Mouse (Mus musculus) forebrain, embryonic 13.5 days (tissue): ENCODE results near the gene 4930539E08Rik. TPM values are rescaled to one million over a fixed set of nuclear protein-coding genes. Genes with fewer than 3 reads are reported as not detected.

Experiments
- ATAC-seq: fragments of 200-750 bp; cut with Nextera tagmentation; 2 replicates; pipeline ENCODE4 v1.8.0; 2017
- H3K27ac ChIP-seq: fragments of 300-500 bp; sonication (generic); 2 replicates; pipeline ENCODE4 v1.5.1; 2015; ENCODE audit warnings: inconsistent platforms, mild to moderate bottlenecking, moderate library complexity
- H3K27me3 ChIP-seq: fragments of 300-500 bp; sonication (generic); 2 replicates; pipeline ENCODE4 v1.6.1; 2015; ENCODE audit warnings: mild to moderate bottlenecking, inconsistent platforms
- H3K36me3 ChIP-seq: fragments of 300-500 bp; sonication (generic); 2 replicates; pipeline ENCODE4 v1.6.1; 2015; ENCODE audit warnings: mild to moderate bottlenecking, inconsistent platforms; ENCODE audit not compliant: poor library complexity, severe bottlenecking
- H3K4me1 ChIP-seq: fragments of 300-500 bp; sonication (generic); 2 replicates; pipeline ENCODE4 v1.6.1; 2015; ENCODE audit warnings: inconsistent platforms
- H3K4me2 ChIP-seq: fragments of 300-500 bp; sonication (generic); 2 replicates; pipeline ENCODE4 v1.6.1; 2015; ENCODE audit warnings: inconsistent platforms, mild to moderate bottlenecking, moderate library complexity
- H3K4me3 ChIP-seq: fragments of 300-500 bp; sonication (generic); 2 replicates; pipeline ENCODE4 v1.5.1; 2015; ENCODE audit warnings: mild to moderate bottlenecking, inconsistent platforms
- H3K9ac ChIP-seq: fragments of 300-500 bp; sonication (generic); 2 replicates; pipeline ENCODE4 v1.6.1; 2015; ENCODE audit warnings: mild to moderate bottlenecking, inconsistent platforms
- H3K9me3 ChIP-seq: fragments of 300-500 bp; sonication (generic); replicated peaks from 2 replicates; pipeline ENCODE4 v1.6.1; 2016; ENCODE audit warnings: inconsistent platforms
- WGBS: fragments of 180-500 bp; shearing (Covaris S2); methylation state at CpG from one replicate; pipeline ENCODE4 v1.1.7; 2015; 5-methylcytosine and 5-hydroxymethylcytosine counted together
- polyA plus RNA-seq: library from polyadenylated mRNA; unstranded; fragments of >200 nt; fragmentation: Nextera tagmentation; extraction: Ambion mirVana; gene quantifications from 2 replicates; pipeline ENCODE4 v1.2.1, GENCODE M21; 2015

4930539E08Rik gene
- 0.15 and 0.25 TPM in 2 replicates for polyA plus RNA-seq

DNA sequence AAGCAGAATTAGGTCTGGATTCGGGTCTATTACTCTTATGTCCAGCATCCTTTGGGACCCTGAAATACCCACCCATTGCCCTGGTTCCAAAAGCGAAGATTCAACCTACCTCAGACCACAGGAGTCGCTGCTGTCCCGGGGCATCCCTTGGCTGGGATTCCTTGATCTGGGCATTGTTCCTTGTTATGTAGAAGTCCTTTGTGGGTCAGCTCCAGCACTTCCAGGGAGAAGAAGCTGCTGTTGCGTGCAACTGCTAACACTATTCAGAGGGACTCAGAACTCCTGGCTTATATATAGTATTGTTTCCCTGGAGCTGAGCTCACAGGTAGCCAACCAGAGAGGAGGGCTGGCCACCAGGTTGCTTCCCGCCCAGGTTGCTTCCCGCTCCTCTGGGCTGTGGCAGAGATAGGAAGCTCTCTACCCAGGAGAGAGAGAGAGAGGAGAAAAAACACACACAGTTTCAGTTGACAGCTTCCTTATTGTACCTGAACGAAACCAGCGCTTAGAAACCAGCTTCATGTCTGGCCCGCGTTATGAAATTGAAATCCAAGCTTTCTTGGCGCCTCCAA lies at the start of gene 4930539E08Rik:
Gene 4930539E08Rik (minus strand): TSS at position 265 of the 569 bp plus-strand sequence.
- 63% methylated on average over 12 of the region's 12 CpGs for WGBS
- Histone ChIP-seq H3K27me3 (peaks cover 5% of the 10 kb centered on the region), H3K27ac (no peak within 1 kb of the TSS), H3K36me3 (no peaks in the 10 kb centered on the region), H3K4me3 (no peak within 1 kb of the TSS), H3K4me2 (no peak within 1 kb of the TSS), H3K4me1 (no peaks in the 10 kb centered on the region), H3K9me3 (no peaks in the 10 kb centered on the region), H3K9ac (no peak within 1 kb of the TSS)
- no peak for ATAC-seq

GRCm38 (mm10) chr17:28961596-28961995 lies 46.5 kb upstream of the 4930539E08Rik start:
- ATAC-seq, result no peak
- WGBS, result 92% methylated on average over 10 of the region's 10 CpGs
- Histone ChIP-seq H3K4me2 (no peak overlapping the region), H3K27me3 (no peaks in the 10 kb centered on the region), H3K4me3 (no peak overlapping the region), H3K4me1 (no peaks in the 10 kb centered on the region), H3K27ac (no peak overlapping the region), H3K36me3 (peaks cover 63% of the 10 kb centered on the region), H3K9ac (no peak overlapping the region), H3K9me3 (no peaks in the 10 kb centered on the region; the same call in 1 of the 2 replicates)

DNA sequence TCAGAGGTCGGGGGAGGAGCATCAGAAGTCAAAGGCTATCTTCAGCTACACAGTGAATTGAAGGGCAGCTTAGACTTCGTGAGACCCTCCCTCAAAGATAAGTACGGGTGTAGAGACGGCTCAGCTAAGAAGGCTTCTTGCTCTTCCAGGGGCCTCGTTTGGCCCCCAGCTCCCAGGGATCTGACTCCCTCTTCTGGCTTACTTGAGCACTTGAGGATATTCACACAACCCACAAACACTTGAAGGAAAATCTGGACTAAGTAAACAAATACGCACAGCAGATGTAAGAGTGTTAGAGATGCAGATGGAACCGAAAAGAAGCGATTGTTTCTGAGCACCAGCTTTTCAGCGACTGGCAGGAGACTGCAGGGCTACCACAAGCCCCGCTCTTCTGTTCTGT lies 45.5 kb upstream of the 4930539E08Rik start:
- Histone ChIP-seq H3K4me2 (no peak overlapping the region), H3K4me1 (no peaks in the 10 kb centered on the region), H3K27ac (no peak overlapping the region), H3K9ac (no peak overlapping the region), H3K27me3 (no peaks in the 10 kb centered on the region), H3K4me3 (no peak overlapping the region), H3K36me3 (peaks cover 53% of the 10 kb centered on the region), H3K9me3 (no peaks in the 10 kb centered on the region; the same call in 1 of the 2 replicates)
- no peak for ATAC-seq
- WGBS, result 71% methylated on average over 10 of the region's 10 CpGs

DNA sequence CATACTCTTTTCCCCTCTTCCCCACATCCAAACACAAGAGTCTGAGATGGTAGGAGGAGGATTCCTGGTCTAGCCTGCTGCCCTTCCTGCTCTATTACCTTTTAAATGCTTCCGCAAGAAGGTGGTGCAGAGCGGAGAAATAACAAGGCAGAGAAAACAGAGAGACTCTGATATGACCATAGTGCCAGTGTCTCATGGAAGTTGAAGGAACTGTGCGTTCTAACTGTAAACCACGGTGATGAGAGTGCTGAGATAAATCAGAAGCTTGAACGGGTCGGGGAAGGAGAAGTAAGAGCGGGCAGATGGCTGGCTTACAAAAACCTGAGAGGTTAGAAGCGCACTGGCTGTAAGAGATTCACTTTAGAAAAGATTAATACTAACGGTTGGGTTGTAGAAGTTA lies 39.3 kb upstream of the 4930539E08Rik start:
- no peaks in the 10 kb centered on the region for H3K27me3 ChIP-seq
- H3K9ac ChIP-seq, result no peak overlapping the region
- H3K4me2 ChIP-seq, result peak overlapping the region; percentile 91
- H3K36me3 ChIP-seq, result peaks cover 11% of the 10 kb centered on the region
- peaks cover 21% of the 10 kb centered on the region for H3K4me1 ChIP-seq
- H3K9me3 ChIP-seq, result no peaks in the 10 kb centered on the region; the same call in 1 of the 2 replicates
- no peak overlapping the region for H3K27ac ChIP-seq
- H3K4me3 ChIP-seq, result peak overlapping the region; percentile 1; the same call in 1 of the 2 replicates
- WGBS, result 97% methylated on average over 9 of the region's 9 CpGs
- ATAC-seq, result no peak

GRCm38 (mm10) chr17:28953251-28953650 lies 38.1 kb upstream of the 4930539E08Rik start:
- no peaks in the 10 kb centered on the region; the same call in 1 of the 2 replicates for H3K9me3 ChIP-seq
- peak overlapping the region; percentile 91 for H3K9ac ChIP-seq
- peaks cover 21% of the 10 kb centered on the region for H3K4me1 ChIP-seq
- H3K27me3 ChIP-seq, result 0 out of 2 replicates have a peak, but pooled peaks cover 2% of the 10 kb centered on the region
- WGBS, result 26% methylated on average over 9 of the region's 9 CpGs
- peak overlapping the region; percentile 76 for H3K4me3 ChIP-seq
- H3K36me3 ChIP-seq, result peaks cover 10% of the 10 kb centered on the region
- H3K27ac ChIP-seq, result peak overlapping the region; percentile 97
- no peak for ATAC-seq
- H3K4me2 ChIP-seq, result peak overlapping the region; percentile 91

DNA sequence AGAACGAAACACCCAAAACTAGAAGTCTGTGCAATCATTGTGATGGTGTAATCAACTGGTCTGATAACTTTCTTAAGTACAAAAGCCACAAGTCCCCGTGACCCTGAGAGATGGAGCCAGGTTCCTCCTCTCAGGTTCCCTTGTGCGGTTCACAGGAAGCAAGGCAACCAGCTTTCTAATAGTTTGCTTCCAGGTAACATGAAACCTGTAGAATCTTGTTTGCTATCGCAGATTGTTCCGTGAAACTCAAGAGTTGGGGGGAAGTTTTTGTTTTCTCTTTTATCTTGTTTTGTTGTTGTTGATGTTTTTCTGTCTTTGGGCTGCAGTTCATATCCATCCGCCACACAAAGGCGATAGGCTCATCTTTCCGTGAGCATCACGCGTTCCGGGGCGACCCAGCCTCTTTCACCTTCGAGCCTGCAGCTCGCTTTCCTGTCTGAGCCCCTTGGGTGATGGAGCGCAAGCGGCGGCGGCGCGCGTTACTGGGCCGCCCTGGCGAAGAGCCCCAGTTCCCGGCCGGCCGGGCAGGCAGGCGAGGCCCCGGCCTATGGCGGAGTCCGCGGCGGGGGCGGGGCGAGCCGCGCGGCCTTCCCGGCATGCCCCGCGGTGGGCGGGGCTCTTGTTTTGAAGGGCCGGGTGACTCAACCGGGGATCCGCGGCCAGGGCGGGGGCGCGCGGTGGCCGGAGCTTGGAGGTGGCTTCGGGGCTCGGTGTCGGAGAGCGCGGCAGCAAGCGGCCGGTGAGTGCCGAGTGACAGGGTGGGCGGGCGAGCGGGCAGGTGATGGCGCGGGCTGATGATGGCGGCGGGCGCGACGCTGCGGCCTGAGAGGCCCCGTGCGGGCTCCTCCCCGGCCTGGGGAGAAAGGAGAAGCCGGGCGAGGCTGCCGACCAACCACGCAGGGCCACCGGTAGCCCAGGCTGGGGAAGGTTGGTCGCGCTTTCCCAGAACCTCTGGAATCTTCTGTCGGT lies 37.0 kb upstream of the 4930539E08Rik start, which contains the start of gene Kctd20:
Gene Kctd20 (plus strand): TSS at position 120 of the 969 bp plus-strand sequence.
- Histone ChIP-seq H3K4me1 (peaks cover 21% of the 10 kb centered on the region), H3K4me2 (peak within 1 kb of the TSS; percentile 91), H3K9me3 (peaks cover 5% of the 10 kb centered on the region; the same call in 1 of the 2 replicates), H3K27ac (peak within 1 kb of the TSS; percentile 97), H3K27me3 (0 out of 2 replicates have a peak, but pooled peaks cover 3% of the 10 kb centered on the region), H3K4me3 (peak within 1 kb of the TSS; percentile 76), H3K9ac (peak within 1 kb of the TSS; percentile 91), H3K36me3 (peaks cover 3% of the 10 kb centered on the region; the same call in 1 of the 2 replicates)
- WGBS, result 2% methylated on average over 58 of the region's 80 CpGs
- ATAC-seq, result peak; percentile 95

- Histone ChIP-seq H3K9ac (no peak overlapping the region), H3K9me3 (peaks cover 5% of the 10 kb centered on the region; the same call in 1 of the 2 replicates), H3K27me3 (0 out of 2 replicates have a peak, but pooled peaks cover 3% of the 10 kb centered on the region), H3K4me2 (no peak overlapping the region), H3K36me3 (peaks cover 3% of the 10 kb centered on the region; the same call in 1 of the 2 replicates), H3K4me1 (peaks cover 21% of the 10 kb centered on the region), H3K4me3 (no peak overlapping the region), H3K27ac (no peak overlapping the region)
- WGBS, result 78% methylated on average over 4 of the region's 4 CpGs
- no peak for ATAC-seq
Observed at GRCm38 (mm10) chr17:28950751-28951150, 35.6 kb upstream of the 4930539E08Rik start.

GRCm38 (mm10) chr17:28948661-28949060 lies 33.5 kb upstream of the 4930539E08Rik start:
- Histone ChIP-seq H3K36me3 (no peaks in the 10 kb centered on the region), H3K4me3 (no peak overlapping the region), H3K27me3 (0 out of 2 replicates have a peak, but pooled peaks cover 3% of the 10 kb centered on the region), H3K4me1 (peaks cover 13% of the 10 kb centered on the region), H3K9me3 (peaks cover 5% of the 10 kb centered on the region; the same call in 1 of the 2 replicates), H3K27ac (no peak overlapping the region), H3K9ac (no peak overlapping the region), H3K4me2 (no peak overlapping the region)
- no peak for ATAC-seq
- 81% methylated on average over 4 of the region's 4 CpGs for WGBS

- Histone ChIP-seq H3K9me3 (peaks cover 5% of the 10 kb centered on the region; the same call in 1 of the 2 replicates), H3K27me3 (0 out of 2 replicates have a peak, but pooled peaks cover 3% of the 10 kb centered on the region), H3K36me3 (no peaks in the 10 kb centered on the region), H3K4me1 (peaks cover 6% of the 10 kb centered on the region), H3K9ac (no peak overlapping the region), H3K4me2 (no peak overlapping the region), H3K27ac (no peak overlapping the region), H3K4me3 (no peak overlapping the region)
- WGBS, result 94% methylated on average over 19 of the region's 19 CpGs
- ATAC-seq, result no peak
Observed at GRCm38 (mm10) chr17:28947011-28947939, 32.2 kb upstream of the 4930539E08Rik start.

DNA sequence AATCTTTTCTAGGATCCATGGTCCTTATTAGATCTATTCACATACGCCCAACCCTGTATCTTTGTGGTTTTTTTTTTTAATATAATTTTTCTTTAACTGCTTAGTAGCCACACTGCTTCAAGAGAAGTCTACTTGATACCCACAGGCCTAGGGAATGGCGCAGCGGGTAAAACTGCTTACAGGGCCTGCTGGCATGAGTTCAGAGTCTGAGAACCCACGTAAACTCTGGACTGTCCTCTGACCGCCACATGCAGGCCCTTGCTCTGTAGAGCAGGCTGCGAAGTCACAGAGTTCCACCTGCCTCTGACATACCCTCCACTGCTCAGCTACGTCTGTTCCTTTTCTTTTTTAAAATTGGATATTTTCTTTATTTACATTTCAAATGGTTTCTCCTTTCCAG lies 29.4 kb upstream of the 4930539E08Rik start:
- H3K9me3 ChIP-seq, result peaks cover 5% of the 10 kb centered on the region; the same call in 1 of the 2 replicates
- H3K4me1 ChIP-seq, result no peaks in the 10 kb centered on the region
- H3K9ac ChIP-seq, result no peak overlapping the region
- no peak for ATAC-seq
- no peak overlapping the region for H3K4me2 ChIP-seq
- H3K4me3 ChIP-seq, result no peak overlapping the region
- H3K36me3 ChIP-seq, result no peaks in the 10 kb centered on the region
- H3K27ac ChIP-seq, result no peak overlapping the region
- WGBS, result 93% methylated on average over 7 of the region's 7 CpGs
- 0 out of 2 replicates have a peak, but pooled peaks cover 3% of the 10 kb centered on the region for H3K27me3 ChIP-seq

DNA sequence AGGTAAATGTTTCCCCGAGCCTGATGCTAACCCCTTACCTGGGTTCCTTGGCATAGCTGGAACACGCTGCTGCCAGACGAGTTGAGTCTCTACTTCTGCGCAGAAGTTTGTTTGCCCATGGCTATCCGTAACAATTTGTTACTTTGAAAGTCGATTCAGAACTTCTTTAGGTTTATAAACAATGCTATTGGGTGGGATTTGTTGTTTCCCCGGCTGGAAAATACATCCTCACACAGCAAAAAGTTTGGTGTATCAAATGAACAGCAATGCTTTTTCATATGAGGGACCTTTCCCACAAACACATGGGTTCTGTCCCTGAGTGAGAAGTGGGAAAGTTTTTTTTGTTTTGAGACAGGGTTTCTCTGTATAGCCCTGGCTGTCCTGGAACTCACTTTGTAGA lies 28.6 kb upstream of the 4930539E08Rik start, which contains the start of gene Pxt1:
Gene Pxt1 (minus strand): TSS at position 101 of the 400 bp plus-strand sequence.
- Histone ChIP-seq H3K27ac (no peak within 1 kb of the TSS), H3K36me3 (no peaks in the 10 kb centered on the region), H3K9me3 (peaks cover 5% of the 10 kb centered on the region; the same call in 1 of the 2 replicates), H3K27me3 (0 out of 2 replicates have a peak, but pooled peaks cover 3% of the 10 kb centered on the region), H3K9ac (no peak within 1 kb of the TSS), H3K4me1 (no peaks in the 10 kb centered on the region), H3K4me3 (no peak within 1 kb of the TSS), H3K4me2 (no peak within 1 kb of the TSS)
- 92% methylated on average over 7 of the region's 7 CpGs for WGBS
- no peak for ATAC-seq
